Mouse (Mus musculus): ENCODE measurements at regions not wholly inside any gene's neighbourhood (a gene's known extent, or its start where the extent isn't known, plus 50 kb on each side); places are given as distances from the start of the nearest gene placed in this dataset.

DNA sequence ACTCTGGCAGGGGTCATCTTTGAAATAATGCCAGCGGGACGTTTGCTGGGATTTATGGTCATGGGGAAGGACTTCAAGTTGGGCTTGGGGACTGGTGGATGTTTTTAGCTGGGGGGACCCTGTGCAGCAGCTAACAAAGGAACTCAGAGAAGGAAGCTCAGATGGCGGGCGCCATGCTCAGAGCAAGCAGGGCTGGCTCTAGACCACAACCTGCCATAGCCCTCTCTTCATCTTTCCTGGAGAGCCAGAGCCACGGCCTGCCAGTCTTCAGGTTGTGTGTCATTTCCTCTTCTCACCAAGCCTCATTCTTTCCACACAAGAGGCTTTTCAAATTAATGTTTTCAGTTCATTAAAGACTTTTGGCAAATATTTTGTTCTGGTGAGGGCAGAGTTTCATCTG, 219.9 kb downstream of the Bcl11a start:
- H3K9ac ChIP-seq (ENCODE audit: low read length): no peak overlapping the region
- 66% methylated on average over 5 of the region's 5 CpGs for WGBS
- ATAC-seq (ENCODE audit: insufficient number of reproducible peaks, insufficient read depth, low FRiP score, low read depth): no peak

GRCm38 (mm10) chr11:24300351-24300750, 222.5 kb downstream of the Bcl11a start:
- Histone ChIP-seq H3K9me3 (ENCODE audit: control insufficient read depth, low read length) (no peaks in the 10 kb centered on the region), H3K36me3 (ENCODE audit: control insufficient read depth, insufficient read depth, low read length) (no peaks in the 10 kb centered on the region), H3K9ac (ENCODE audit: low read length) (no peak overlapping the region), H3K4me1 (ENCODE audit: control insufficient read depth in 2 of 2, insufficient read depth in 2 of 2, low read length in 2 of 2) (peaks cover 12 to 16% of the 10 kb centered on the region in 2 experiments; a peak in 3 of 4 replicates), H3K4me2 (ENCODE audit: low read length) (no peak overlapping the region), H3K27ac (replicated peaks in 1 of 2; ENCODE audit: control insufficient read depth in 1 of 2, insufficient read depth in 1 of 2, low read depth in 2 of 2, low read length in 2 of 2) (no peak overlapping the region), H3K27me3 (ENCODE audit: control insufficient read depth, insufficient read depth, low read length) (no peaks in the 10 kb centered on the region), H3K4me3 (ENCODE audit: control insufficient read depth in 1 of 2, insufficient read depth in 1 of 2, low read depth in 1 of 2, low read length in 2 of 2) (no peak overlapping the region)
- 72% methylated on average over 4 of the region's 4 CpGs for WGBS
- no peak for ATAC-seq (ENCODE audit: insufficient number of reproducible peaks, insufficient read depth, low FRiP score, low read depth)

More for the DNA sequence above, 219.9 kb downstream of the Bcl11a start:
- no peaks in the 10 kb centered on the region for H3K36me3 ChIP-seq (ENCODE audit: control insufficient read depth, insufficient read depth, low read length)
- H3K4me1 ChIP-seq (ENCODE audit: control insufficient read depth in 2 of 2, insufficient read depth in 2 of 2, low read length in 2 of 2): peaks cover 12 to 16% of the 10 kb centered on the region in 2 experiments; a peak in 3 of 4 replicates
- H3K27ac ChIP-seq (replicated peaks in 1 of 2; ENCODE audit: control insufficient read depth in 1 of 2, insufficient read depth in 1 of 2, low read depth in 2 of 2, low read length in 2 of 2): no peak overlapping the region
- H3K27me3 ChIP-seq (ENCODE audit: control insufficient read depth, insufficient read depth, low read length): no peaks in the 10 kb centered on the region
- no peak overlapping the region for H3K4me3 ChIP-seq (ENCODE audit: control insufficient read depth in 1 of 2, insufficient read depth in 1 of 2, low read depth in 1 of 2, low read length in 2 of 2)
- no peaks in the 10 kb centered on the region for H3K9me3 ChIP-seq (ENCODE audit: control insufficient read depth, low read length)
- H3K4me2 ChIP-seq (ENCODE audit: low read length): no peak overlapping the region

DNA sequence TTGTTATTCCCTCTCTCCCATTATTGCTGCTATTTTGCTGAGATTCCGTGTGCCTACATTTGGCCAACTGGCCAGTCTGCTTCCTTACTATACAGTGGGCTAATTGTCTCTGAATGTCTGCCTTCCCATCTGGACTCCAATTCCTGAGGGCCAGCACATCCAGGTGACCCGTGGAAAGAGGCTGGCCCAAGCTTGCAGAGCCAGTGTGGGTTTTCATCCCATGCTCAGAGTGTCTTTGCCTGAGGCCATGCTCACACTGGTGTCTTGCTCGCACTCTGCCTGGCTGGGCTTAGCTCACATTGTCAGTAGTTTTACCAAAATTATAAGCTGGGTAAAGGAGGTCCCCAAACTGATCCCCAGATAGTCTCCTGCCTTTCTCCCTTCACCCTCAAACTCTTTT, 223.3 kb downstream of the Bcl11a start:
- ATAC-seq (ENCODE audit: insufficient number of reproducible peaks, insufficient read depth, low FRiP score, low read depth): no peak
- Histone ChIP-seq H3K9me3 (ENCODE audit: control insufficient read depth, low read length) (no peaks in the 10 kb centered on the region), H3K4me2 (ENCODE audit: low read length) (no peak overlapping the region), H3K4me1 (ENCODE audit: control insufficient read depth in 2 of 2, insufficient read depth in 2 of 2, low read length in 2 of 2) (peaks cover 17 to 18% of the 10 kb centered on the region in 2 experiments), H3K9ac (ENCODE audit: low read length) (no peak overlapping the region), H3K27me3 (ENCODE audit: control insufficient read depth, insufficient read depth, low read length) (no peaks in the 10 kb centered on the region), H3K36me3 (ENCODE audit: control insufficient read depth, insufficient read depth, low read length) (no peaks in the 10 kb centered on the region), H3K27ac (replicated peaks in 1 of 2; ENCODE audit: control insufficient read depth in 1 of 2, insufficient read depth in 1 of 2, low read depth in 2 of 2, low read length in 2 of 2) (no peak overlapping the region), H3K4me3 (ENCODE audit: control insufficient read depth in 1 of 2, insufficient read depth in 1 of 2, low read depth in 1 of 2, low read length in 2 of 2) (no peak overlapping the region)
- 71% methylated on average over 3 of the region's 3 CpGs for WGBS

DNA sequence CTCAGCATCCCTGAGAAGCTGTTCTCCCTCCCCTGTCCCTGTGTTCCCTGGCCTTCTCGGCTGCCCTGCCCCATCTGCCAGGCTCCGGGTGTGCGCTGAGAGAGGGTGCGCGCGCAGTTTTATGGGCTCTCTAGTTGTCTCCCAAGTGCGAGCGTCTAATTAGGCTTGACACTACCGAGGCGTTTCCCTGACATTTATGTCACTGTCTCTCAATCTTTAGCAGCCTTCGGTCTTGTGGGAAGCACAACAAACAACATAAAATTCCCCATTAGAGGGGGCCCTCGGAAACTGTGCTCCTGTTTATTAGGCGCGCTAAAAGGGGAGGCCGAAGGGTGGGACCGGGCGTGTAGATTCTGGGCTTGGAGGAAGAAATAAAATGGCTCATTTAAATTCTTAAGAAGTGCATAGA, 227.3 kb downstream of the Bcl11a start:
- Histone ChIP-seq H3K4me3 (ENCODE audit: control insufficient read depth in 1 of 2, insufficient read depth in 1 of 2, low read depth in 1 of 2, low read length in 2 of 2) (peak overlapping the region; percentile 35 to 36), H3K9ac (ENCODE audit: low read length) (peak overlapping the region; percentile 13; the same call in 1 of the 2 replicates), H3K27me3 (ENCODE audit: control insufficient read depth, insufficient read depth, low read length) (no peaks in the 10 kb centered on the region), H3K9me3 (ENCODE audit: control insufficient read depth, low read length) (no peaks in the 10 kb centered on the region), H3K4me2 (ENCODE audit: low read length) (peak overlapping the region; percentile 64), H3K4me1 (ENCODE audit: control insufficient read depth in 2 of 2, insufficient read depth in 2 of 2, low read length in 2 of 2) (peaks cover 5 to 8% of the 10 kb centered on the region in 2 experiments; a peak in 2 of 4 replicates), H3K36me3 (ENCODE audit: control insufficient read depth, insufficient read depth, low read length) (no peaks in the 10 kb centered on the region), H3K27ac (replicated peaks in 1 of 2; ENCODE audit: control insufficient read depth in 1 of 2, insufficient read depth in 1 of 2, low read depth in 2 of 2, low read length in 2 of 2) (no peak overlapping the region)
- 2% methylated on average over 17 of the region's 17 CpGs for WGBS
- no peak for ATAC-seq (ENCODE audit: insufficient number of reproducible peaks, insufficient read depth, low FRiP score, low read depth)

- H3K9me3 ChIP-seq (ENCODE audit: control insufficient read depth, low read length): no peaks in the 10 kb centered on the region
- H3K4me3 ChIP-seq (ENCODE audit: control insufficient read depth in 1 of 2, insufficient read depth in 1 of 2, low read depth in 1 of 2, low read length in 2 of 2): peak overlapping the region in 1 of 2 experiments; percentile 36; a peak in 2 of 4 replicates
- H3K9ac ChIP-seq (ENCODE audit: low read length): no peak overlapping the region
- no peak for ATAC-seq (ENCODE audit: insufficient number of reproducible peaks, insufficient read depth, low FRiP score, low read depth)
- peak overlapping the region; percentile 64 for H3K4me2 ChIP-seq (ENCODE audit: low read length)
- 8% methylated on average over 11 of the region's 11 CpGs for WGBS
- H3K36me3 ChIP-seq (ENCODE audit: control insufficient read depth, insufficient read depth, low read length): no peaks in the 10 kb centered on the region
- no peaks in the 10 kb centered on the region for H3K27me3 ChIP-seq (ENCODE audit: control insufficient read depth, insufficient read depth, low read length)
- H3K4me1 ChIP-seq (ENCODE audit: control insufficient read depth in 2 of 2, insufficient read depth in 2 of 2, low read length in 2 of 2): peaks cover 5 to 8% of the 10 kb centered on the region in 2 experiments; a peak in 2 of 4 replicates
- no peak overlapping the region for H3K27ac ChIP-seq (replicated peaks in 1 of 2; ENCODE audit: control insufficient read depth in 1 of 2, insufficient read depth in 1 of 2, low read depth in 2 of 2, low read length in 2 of 2)
Measured at GRCm38 (mm10) chr11:24305691-24306090, 227.8 kb downstream of the Bcl11a start.

DNA sequence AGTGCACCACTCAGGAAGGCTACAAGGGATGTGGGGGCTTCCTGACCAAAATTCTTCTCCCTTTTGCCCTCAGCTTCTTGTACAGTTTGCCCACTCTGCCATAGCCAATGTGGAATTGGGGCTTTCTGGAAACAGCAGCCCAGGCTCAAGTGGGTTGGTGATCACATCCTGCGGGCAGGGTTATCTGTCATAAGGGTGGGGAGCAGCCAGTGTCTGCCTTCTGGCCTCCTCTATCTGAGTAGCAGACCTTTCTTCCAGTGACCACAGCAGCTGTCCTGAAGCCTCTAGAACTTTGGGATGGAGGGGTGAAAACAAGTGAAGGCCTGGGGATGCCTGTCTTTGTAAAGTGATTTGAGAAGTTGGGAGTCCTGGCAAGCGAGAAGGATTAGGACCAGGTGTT, 228.2 kb downstream of the Bcl11a start:
- no peak overlapping the region for H3K27ac ChIP-seq (replicated peaks in 1 of 2; ENCODE audit: control insufficient read depth in 1 of 2, insufficient read depth in 1 of 2, low read depth in 2 of 2, low read length in 2 of 2)

DNA sequence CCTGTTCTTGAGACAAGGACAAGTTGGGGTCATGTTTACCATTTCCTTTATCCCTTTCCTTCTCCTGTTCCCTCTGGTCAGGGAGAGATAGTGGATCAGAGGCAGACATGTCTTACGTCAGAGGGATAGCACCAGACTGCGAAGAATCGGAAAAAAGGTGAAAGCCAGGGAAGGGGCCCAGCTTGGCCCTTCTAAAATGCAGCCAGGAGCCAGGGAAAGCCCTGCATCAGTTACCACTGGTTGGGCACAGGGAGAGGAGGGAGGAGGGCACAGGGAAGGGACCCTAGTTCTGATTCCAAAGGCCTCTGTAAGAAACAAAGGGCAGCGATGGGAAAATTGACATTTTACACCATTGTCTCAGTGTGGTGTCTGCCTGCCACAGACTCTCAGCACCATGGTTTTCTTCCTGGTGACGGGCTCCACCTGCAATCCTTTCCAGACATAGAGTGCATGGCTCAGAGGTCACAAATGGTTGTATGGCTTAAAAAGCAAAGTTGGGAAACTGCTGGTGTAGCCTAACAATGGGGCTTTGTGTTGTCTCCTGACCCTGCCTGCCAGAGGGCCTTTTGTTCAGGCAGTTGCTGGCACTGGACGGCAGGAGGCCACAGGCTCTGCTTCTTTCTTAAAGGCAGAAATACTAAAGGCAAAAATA, 229.9 kb downstream of the Bcl11a start:
- peaks cover 5 to 8% of the 10 kb centered on the region in 2 experiments; a peak in 2 of 4 replicates for H3K4me1 ChIP-seq (ENCODE audit: control insufficient read depth in 2 of 2, insufficient read depth in 2 of 2, low read length in 2 of 2)
- H3K36me3 ChIP-seq (ENCODE audit: control insufficient read depth, insufficient read depth, low read length): no peaks in the 10 kb centered on the region
- H3K27ac ChIP-seq (replicated peaks in 1 of 2; ENCODE audit: control insufficient read depth in 1 of 2, insufficient read depth in 1 of 2, low read depth in 2 of 2, low read length in 2 of 2): no peak overlapping the region
- no peaks in the 10 kb centered on the region for H3K9me3 ChIP-seq (ENCODE audit: control insufficient read depth, low read length)
- ATAC-seq (ENCODE audit: insufficient number of reproducible peaks, insufficient read depth, low FRiP score, low read depth): no peak
- no peak overlapping the region for H3K4me3 ChIP-seq (ENCODE audit: control insufficient read depth in 1 of 2, insufficient read depth in 1 of 2, low read depth in 1 of 2, low read length in 2 of 2)
- H3K9ac ChIP-seq (ENCODE audit: low read length): no peak overlapping the region
- H3K27me3 ChIP-seq (ENCODE audit: control insufficient read depth, insufficient read depth, low read length): no peaks in the 10 kb centered on the region
- H3K4me2 ChIP-seq (ENCODE audit: low read length): no peak overlapping the region
- 62% methylated on average over 6 of the region's 6 CpGs for WGBS

More for the DNA sequence above, 228.2 kb downstream of the Bcl11a start:
- H3K4me2 ChIP-seq (ENCODE audit: low read length): peak overlapping the region; percentile 64
- no peaks in the 10 kb centered on the region for H3K36me3 ChIP-seq (ENCODE audit: control insufficient read depth, insufficient read depth, low read length)
- H3K9ac ChIP-seq (ENCODE audit: low read length): no peak overlapping the region
- no peak for ATAC-seq (ENCODE audit: insufficient number of reproducible peaks, insufficient read depth, low FRiP score, low read depth)
- no peaks in the 10 kb centered on the region for H3K27me3 ChIP-seq (ENCODE audit: control insufficient read depth, insufficient read depth, low read length)
- 67% methylated on average over 2 of the region's 2 CpGs for WGBS
- no peaks in the 10 kb centered on the region for H3K9me3 ChIP-seq (ENCODE audit: control insufficient read depth, low read length)
- peak overlapping the region in 1 of 2 experiments; percentile 36; a peak in 2 of 4 replicates for H3K4me3 ChIP-seq (ENCODE audit: control insufficient read depth in 1 of 2, insufficient read depth in 1 of 2, low read depth in 1 of 2, low read length in 2 of 2)
- H3K4me1 ChIP-seq (ENCODE audit: control insufficient read depth in 2 of 2, insufficient read depth in 2 of 2, low read length in 2 of 2): peaks cover 5 to 8% of the 10 kb centered on the region in 2 experiments; a peak in 2 of 4 replicates

GRCm38 (mm10) chr11:24308253-24308633, 230.4 kb downstream of the Bcl11a start:
- no peak for ATAC-seq (ENCODE audit: insufficient number of reproducible peaks, insufficient read depth, low FRiP score, low read depth)
- 42% methylated on average over 1 of the region's 1 CpGs for WGBS
- Histone ChIP-seq H3K9me3 (ENCODE audit: control insufficient read depth, low read length) (no peaks in the 10 kb centered on the region), H3K4me2 (ENCODE audit: low read length) (no peak overlapping the region), H3K36me3 (ENCODE audit: control insufficient read depth, insufficient read depth, low read length) (no peaks in the 10 kb centered on the region), H3K27ac (replicated peaks in 1 of 2; ENCODE audit: control insufficient read depth in 1 of 2, insufficient read depth in 1 of 2, low read depth in 2 of 2, low read length in 2 of 2) (no peak overlapping the region), H3K27me3 (ENCODE audit: control insufficient read depth, insufficient read depth, low read length) (no peaks in the 10 kb centered on the region), H3K9ac (ENCODE audit: low read length) (no peak overlapping the region), H3K4me1 (ENCODE audit: control insufficient read depth in 2 of 2, insufficient read depth in 2 of 2, low read length in 2 of 2) (peaks cover 5 to 8% of the 10 kb centered on the region in 2 experiments; a peak in 2 of 4 replicates), H3K4me3 (ENCODE audit: control insufficient read depth in 1 of 2, insufficient read depth in 1 of 2, low read depth in 1 of 2, low read length in 2 of 2) (no peak overlapping the region)

Data from heart, embryonic 14.5 days (tissue).